Mouse (Mus musculus) right cerebral cortex, postnatal 36 days (tissue): ENCODE measurements around the gene Acss2.

ENCODE experiments used
- DNase-seq, 2 experiments: peaks; one replicate each; pipeline ENCODE4 v3.0.0; 2022; ENCODE audit warnings: low spot score in 2 of 2, mixed read lengths in 1 of 2

The Acss2 gene

GRCm38 (mm10) chr2:155629231-155629661 lies 111.5 kb downstream of the Acss2 start:
- peak in 1 of 2 experiments; percentile 58 for DNase-seq

GRCm38 (mm10) chr2:155630153-155630552 lies 112.4 kb downstream of the Acss2 start:
- DNase-seq = no peak

GRCm38 (mm10) chr2:155630590-155631416 lies 113.1 kb downstream of the Acss2 start:
- no peak for DNase-seq

- DNase-seq = no peak
Measured at GRCm38 (mm10) chr2:155632138-155632936, 114.6 kb downstream of the Acss2 start.

- no peak for DNase-seq
Measured at GRCm38 (mm10) chr2:155633121-155633520, 115.4 kb downstream of the Acss2 start.

GRCm38 (mm10) chr2:155633731-155634130 lies 116.0 kb downstream of the Acss2 start:
- no peak for DNase-seq

GRCm38 (mm10) chr2:155634562-155634961 lies 116.8 kb downstream of the Acss2 start:
- no peak for DNase-seq
